Mouse (Mus musculus) neural tube, embryonic 11.5 days (tissue): ENCODE measurements around the gene Ccnq. TPM values are rescaled to one million over a fixed set of nuclear protein-coding genes. Genes with fewer than 3 reads are reported as not detected.
"Not testable (repeated sequence)": the region's sequence is repeated elsewhere in the genome, so short reads cannot be mapped to it uniquely, and the experiment has no call there.

Experiments
- ATAC-seq: fragments of 200-750 bp; cut with Nextera tagmentation; 2 replicates; pipeline ENCODE4 v1.8.0; 2017; ENCODE audit warnings: moderate number of reproducible peaks, mild to moderate bottlenecking, moderate TSS enrichment, moderate library complexity; ENCODE audit not compliant: insufficient read depth, low FRiP score, low TSS enrichment
- DNase-seq: peaks from one replicate; pipeline ENCODE4 v3.0.0-alpha.2; 2015; ENCODE audit warnings: low spot score
- H3K27ac ChIP-seq: fragments of 300-500 bp; sonication (generic); 2 replicates; pipeline ENCODE4 v1.5.1; 2014; ENCODE audit warnings: low read depth, mild to moderate bottlenecking, low read length
- H3K27me3 ChIP-seq: fragments of 300-500 bp; sonication (generic); 2 replicates; pipeline ENCODE4 v1.6.1; 2014; ENCODE audit warnings: mild to moderate bottlenecking, low read length, mixed read lengths; ENCODE audit not compliant: control insufficient read depth, insufficient read depth
- H3K36me3 ChIP-seq: fragments of 300-500 bp; sonication (generic); 2 replicates; pipeline ENCODE4 v1.6.1; 2014; ENCODE audit warnings: mild to moderate bottlenecking, low read length, moderate library complexity, mixed read lengths; ENCODE audit not compliant: control insufficient read depth, insufficient read depth
- H3K4me1 ChIP-seq: fragments of 300-500 bp; sonication (generic); 2 replicates; pipeline ENCODE4 v1.6.1; 2014; ENCODE audit warnings: low read length, mixed read lengths; ENCODE audit not compliant: control insufficient read depth, insufficient read depth
- H3K4me2 ChIP-seq: fragments of 300-500 bp; sonication (generic); 2 replicates; pipeline ENCODE4 v1.6.1; 2014; ENCODE audit warnings: low read depth, mild to moderate bottlenecking, moderate library complexity
- H3K4me3 ChIP-seq: fragments of 300-500 bp; sonication (generic); 2 replicates; pipeline ENCODE4 v1.5.1; 2014; ENCODE audit warnings: low read depth, low read length
- H3K9ac ChIP-seq: fragments of 300-500 bp; sonication (generic); 2 replicates; pipeline ENCODE4 v1.6.1; 2014; ENCODE audit warnings: mild to moderate bottlenecking, low read length
- H3K9me3 ChIP-seq: fragments of 300-500 bp; sonication (generic); 2 replicates; pipeline ENCODE4 v1.6.1; 2016; ENCODE audit warnings: low read length; ENCODE audit not compliant: control insufficient read depth
- WGBS: fragments of 180-500 bp; shearing (Covaris S2); extraction: QIAGEN DNeasy Blood & Tissue Kit; methylation state at CpG from one replicate; pipeline ENCODE4 v1.1.7; 2014; 5-methylcytosine and 5-hydroxymethylcytosine counted together
- polyA plus RNA-seq: library from polyadenylated mRNA; unstranded; fragments of >200 nt; fragmentation: Nextera tagmentation; extraction: Ambion mirVana; gene quantifications from 2 replicates; pipeline ENCODE4 v1.2.1, GENCODE M21; 2014

Ccnq gene
- polyA plus RNA-seq, 1 experiment from 2014 or later: 38.9 TPM

GRCm38 (mm10) chr11:78768778-78769177, 17.2 kb upstream of the Ccnq start:
- Histone ChIP-seq H3K4me1 (no peaks in the 10 kb centered on the region; the same call in 1 of the 2 replicates), H3K9me3 (no peaks in the 10 kb centered on the region), H3K27ac (no peak overlapping the region), H3K27me3 (no peaks in the 10 kb centered on the region), H3K9ac (no peak overlapping the region), H3K36me3 (no peaks in the 10 kb centered on the region), H3K4me3 (no peak overlapping the region), H3K4me2 (no peak overlapping the region)
- no peak for DNase-seq
- no peak for ATAC-seq
- WGBS: 32% methylated on average over 3 of the region's 3 CpGs

- no peak for DNase-seq
- Histone ChIP-seq H3K27ac (no peak overlapping the region), H3K4me2 (no peak overlapping the region), H3K36me3 (no peaks in the 10 kb centered on the region), H3K9me3 (no peaks in the 10 kb centered on the region), H3K4me3 (no peak overlapping the region), H3K27me3 (no peaks in the 10 kb centered on the region), H3K9ac (no peak overlapping the region), H3K4me1 (no peaks in the 10 kb centered on the region; the same call in 1 of the 2 replicates)
- ATAC-seq: no peak
- 91% methylated on average over 6 of the region's 6 CpGs for WGBS
Observed at GRCm38 (mm10) chr11:78766069-78766830, 14.7 kb upstream of the Ccnq start.

- no peaks in the 10 kb centered on the region for H3K9me3 ChIP-seq
- no peaks in the 10 kb centered on the region; the same call in 1 of the 2 replicates for H3K4me1 ChIP-seq
- H3K27ac ChIP-seq: no peak overlapping the region
- H3K4me2 ChIP-seq: no peak overlapping the region
- no peaks in the 10 kb centered on the region for H3K27me3 ChIP-seq
- DNase-seq (no peak), ATAC-seq (no peak)
- H3K4me3 ChIP-seq: no peak overlapping the region
- no peak overlapping the region for H3K9ac ChIP-seq
- WGBS: 80% methylated on average over 6 of the region's 6 CpGs
- no peaks in the 10 kb centered on the region for H3K36me3 ChIP-seq
Observed at GRCm38 (mm10) chr11:78764820-78765219, 13.3 kb upstream of the Ccnq start.

- Histone ChIP-seq H3K4me2 (no peak overlapping the region), H3K36me3 (no peaks in the 10 kb centered on the region), H3K27ac (no peak overlapping the region), H3K9me3 (no peaks in the 10 kb centered on the region), H3K4me3 (no peak overlapping the region), H3K4me1 (no peaks in the 10 kb centered on the region; the same call in 1 of the 2 replicates), H3K27me3 (no peaks in the 10 kb centered on the region), H3K9ac (no peak overlapping the region)
- ATAC-seq (no peak), DNase-seq (no peak)
- WGBS: 76% methylated on average over 8 of the region's 8 CpGs
Observed at GRCm38 (mm10) chr11:78764304-78764703, 12.8 kb upstream of the Ccnq start.

GRCm38 (mm10) chr11:78762201-78762600, 10.7 kb upstream of the Ccnq start:
- H3K36me3 ChIP-seq: no peaks in the 10 kb centered on the region
- no peak overlapping the region for H3K4me3 ChIP-seq
- no peaks in the 10 kb centered on the region for H3K27me3 ChIP-seq
- no peak overlapping the region for H3K27ac ChIP-seq
- H3K4me1 ChIP-seq: no peaks in the 10 kb centered on the region
- DNase-seq: no peak
- H3K9me3 ChIP-seq: no peaks in the 10 kb centered on the region
- H3K4me2 ChIP-seq: no peak overlapping the region
- 58% methylated on average over 5 of the region's 5 CpGs for WGBS
- H3K9ac ChIP-seq: no peak overlapping the region
- no peak for ATAC-seq

- Histone ChIP-seq H3K9me3 (no peaks in the 10 kb centered on the region), H3K4me1 (no peaks in the 10 kb centered on the region), H3K9ac (no peak overlapping the region), H3K36me3 (no peaks in the 10 kb centered on the region), H3K4me2 (no peak overlapping the region), H3K4me3 (no peak overlapping the region), H3K27ac (no peak overlapping the region), H3K27me3 (no peaks in the 10 kb centered on the region)
- ATAC-seq: no peak
- DNase-seq: no peak
- WGBS: 58% methylated on average over 9 of the region's 9 CpGs
Observed at GRCm38 (mm10) chr11:78761086-78761485, 9.6 kb upstream of the Ccnq start.

- no peak overlapping the region for H3K4me2 ChIP-seq
- peaks cover 4% of the 10 kb centered on the region; the same call in 1 of the 2 replicates for H3K4me1 ChIP-seq
- 82% methylated on average over 1 of the region's 1 CpGs for WGBS
- H3K27ac ChIP-seq: no peak overlapping the region
- H3K9me3 ChIP-seq: no peaks in the 10 kb centered on the region
- H3K9ac ChIP-seq: no peak overlapping the region
- H3K36me3 ChIP-seq: no peaks in the 10 kb centered on the region
- no peaks in the 10 kb centered on the region for H3K27me3 ChIP-seq
- DNase-seq (no peak), ATAC-seq (no peak)
- H3K4me3 ChIP-seq: no peak overlapping the region
Observed at GRCm38 (mm10) chr11:78755299-78755698, 3.8 kb upstream of the Ccnq start.

- not testable (repeated sequence) for H3K9ac ChIP-seq, H3K9me3 ChIP-seq, H3K27ac ChIP-seq, H3K4me2 ChIP-seq, DNase-seq, ATAC-seq, H3K4me1 ChIP-seq, H3K36me3 ChIP-seq, H3K27me3 ChIP-seq, H3K4me3 ChIP-seq
- WGBS: 87% methylated on average over 1 of the region's 1 CpGs
Observed at GRCm38 (mm10) chr11:78754177-78754576, 2.6 kb upstream of the Ccnq start.

GRCm38 (mm10) chr11:78753183-78753582, 1.7 kb upstream of the Ccnq start:
- DNase-seq (no peak), ATAC-seq (no peak)
- Histone ChIP-seq H3K9ac (no peak overlapping the region), H3K27me3 (no peaks in the 10 kb centered on the region), H3K4me1 (peaks cover 4% of the 10 kb centered on the region; the same call in 1 of the 2 replicates), H3K36me3 (no peaks in the 10 kb centered on the region), H3K4me2 (no peak overlapping the region), H3K4me3 (no peak overlapping the region), H3K9me3 (no peaks in the 10 kb centered on the region), H3K27ac (no peak overlapping the region)
- 60% methylated on average over 1 of the region's 1 CpGs for WGBS
